Mouse (Mus musculus): ENCODE measurements at regions not wholly inside any gene's neighbourhood (a gene's known extent, or its start where the extent isn't known, plus 50 kb on each side); places are given as distances from the start of the nearest gene placed in this dataset.
"Not testable (repeated sequence)": the region's sequence is repeated elsewhere in the genome, so short reads cannot be mapped to it uniquely, and the experiment has no call there.

GRCm38 (mm10) chr8:20151317-20152047 lies 211.5 kb downstream of the Gm15319 start:
- 82% methylated on average over 8 of the region's 11 CpGs for WGBS
- H3K27ac ChIP-seq; H3K9me3 ChIP-seq; DNase-seq (ENCODE audit: extremely low spot score, low spot score); H3K4me3 ChIP-seq; H3K36me3 ChIP-seq (replicated peaks); H3K4me1 ChIP-seq; H3K27me3 ChIP-seq (ENCODE audit: poor library complexity, severe bottlenecking): not testable (repeated sequence)

GRCm38 (mm10) chr8:20154091-20154490 lies 208.9 kb downstream of the Gm15319 start:
- H3K4me3 ChIP-seq; H3K9me3 ChIP-seq; H3K4me1 ChIP-seq; H3K27me3 ChIP-seq (ENCODE audit: poor library complexity, severe bottlenecking); H3K27ac ChIP-seq; DNase-seq (ENCODE audit: extremely low spot score, low spot score); H3K36me3 ChIP-seq (replicated peaks): not testable (repeated sequence)
- WGBS: 93% methylated on average over 1 of the region's 1 CpGs
